Comparison of ENCODE assay signal across 8 mouse cellular contexts in genomic region chr2:4601034-4601890, GRCm38 (mm10). TPM values are rescaled to one million over a fixed set of nuclear protein-coding genes. Genes with fewer than 3 reads are reported as not detected.
DNase-seq lines count a peak whose midpoint lies in the region; ATAC-seq and TF ChIP-seq lines count a peak whose summit lies in the region.

No protein-coding gene starts in this region.

- peak; percentile 68 for DNase-seq in right cerebral cortex, adult 18-20 months
- no peak for DNase-seq in right cerebral cortex, postnatal 36 days (ENCODE audit: low spot score in 2 of 2)
- DNase-seq in c-Kit-positive CD71-positive TER-119-negative erythroid progenitor cells, embryonic 14.5 days (ENCODE audit: low read depth) = peak; percentile 15
- peak; percentile 82 for DNase-seq in hindbrain, embryonic 14.5 days (ENCODE audit: low spot score)
- DNase-seq in left cerebral cortex, adult 2 months (ENCODE audit: extremely low spot score in 1 of 2, low spot score in 2 of 2) = peak; percentile 49 to 59
- peak; percentile 22 to 62 for DNase-seq in spleen, postnatal 10 days (ENCODE audit: low spot score in 2 of 2)

- intact Hi-C loops in left cerebral cortex, adult 2 months (cut with DNase I) = loop anchor here (1.0 to 10.0 kb wide), 3 partner anchors 42 to 376 kb away; no protein-coding TSS in a partner anchor

- ATAC-seq in forebrain, embryonic 12.5 days (ENCODE audit: low FRiP score) = peak; percentile 58; the same call in 1 of the 2 replicates
- no peak for ATAC-seq in hindbrain, embryonic 14.5 days (ENCODE audit: low FRiP score)
- ATAC-seq in megakaryocyte-erythroid progenitor cell, adult 5-6 weeks (replicated peaks; ENCODE audit: low FRiP score, low TSS enrichment, poor library complexity, severe bottlenecking) = peak; percentile 63

- H3K27me3 ChIP-seq in forebrain, embryonic 12.5 days = no peaks in the 10 kb centered on the region
- no peaks in the 10 kb centered on the region for H3K27me3 ChIP-seq in hindbrain, embryonic 14.5 days (ENCODE audit: control insufficient read depth, insufficient read depth, low read length)

- H3K4me3 ChIP-seq in forebrain, embryonic 12.5 days (replicated peaks) = no peak overlapping the region
- H3K4me3 ChIP-seq in hindbrain, embryonic 14.5 days (replicated peaks; ENCODE audit: low read length) = no peak overlapping the region
- H3K4me3 ChIP-seq in left cerebral cortex, adult 2 months = no peak overlapping the region

- peak; percentile 75 for TF ChIP-seq CTCF in left cerebral cortex, adult 2 months (IDR thresholded peaks at IDR 0.05)

- no peak overlapping the region for H3K9ac ChIP-seq in forebrain, embryonic 12.5 days
- H3K9ac ChIP-seq in hindbrain, embryonic 14.5 days = no peak overlapping the region

- H3K9me3 ChIP-seq in forebrain, embryonic 12.5 days = no peaks in the 10 kb centered on the region
- no peaks in the 10 kb centered on the region for H3K9me3 ChIP-seq in hindbrain, embryonic 14.5 days (ENCODE audit: control insufficient read depth, low read length)

- H3K4me1 ChIP-seq in forebrain, embryonic 12.5 days = no peaks in the 10 kb centered on the region
- no peaks in the 10 kb centered on the region for H3K4me1 ChIP-seq in hindbrain, embryonic 14.5 days (replicated peaks; ENCODE audit: control insufficient read depth, insufficient read depth, low read length)

- whole genome bisulfite sequencing in forebrain, embryonic 12.5 days = 70% methylated on average over 15 of the region's 15 CpGs
- 59% methylated on average over 15 of the region's 15 CpGs for WGBS in hindbrain, embryonic 14.5 days

- no peak overlapping the region for H3K4me2 ChIP-seq in forebrain, embryonic 12.5 days
- H3K4me2 ChIP-seq in hindbrain, embryonic 14.5 days (replicated peaks) = no peak overlapping the region

- no peak overlapping the region for H3K27ac ChIP-seq in forebrain, embryonic 12.5 days
- H3K27ac ChIP-seq in hindbrain, embryonic 14.5 days = peak overlapping the region; percentile 38; the same call in 1 of the 2 replicates
- H3K27ac ChIP-seq in left cerebral cortex, adult 2 months = no peak overlapping the region

- H3K36me3 ChIP-seq in forebrain, embryonic 12.5 days (replicated peaks) = peaks cover 92% of the 10 kb centered on the region
- H3K36me3 ChIP-seq in hindbrain, embryonic 14.5 days (replicated peaks; ENCODE audit: control insufficient read depth, insufficient read depth) = peaks cover 78% of the 10 kb centered on the region

RNA-seq across cellular contexts. Expression of gene Prpf18, which starts 50.7 kb away (rescaled TPM):
- 56.0 and 61.5 TPM in 2 replicates for polyA plus RNA-seq in forebrain, embryonic 12.5 days (2016; fragmentation: Nextera tagmentation; extraction: Ambion mirVana)
- polyA plus RNA-seq in hindbrain, embryonic 14.5 days (2014; fragmentation: Nextera tagmentation; extraction: Ambion mirVana) = 39.5 and 44.1 TPM in 2 replicates
- 10 to 100 TPM; 50.3 to 52.5 TPM for total RNA-seq in left cerebral cortex, adult 2 months (2021)
- 41.5 and 49.5 TPM in 2 replicates for total RNA-seq in megakaryocyte-erythroid progenitor cell, adult 5-6 weeks (2014; fragmentation: Nextera tagmentation)
- total RNA-seq in megakaryocyte-erythroid progenitor cell, adult 5-6 weeks (2017) = 78.4 and 88.4 TPM in 2 replicates

Comparison
In these comparisons a context has a peak if more than half of its experiments do, and no peak if none do; other contexts are left out.
1. DNase-seq: peak in right cerebral cortex, adult 18-20 months (single experiment), c-Kit-positive CD71-positive TER-119-negative erythroid progenitor cells, embryonic 14.5 days (single experiment), hindbrain, embryonic 14.5 days (single experiment), left cerebral cortex, adult 2 months (2 of 2) and spleen, postnatal 10 days (2 of 2); none in right cerebral cortex, postnatal 36 days (0 of 2).